Mouse (Mus musculus) liver, embryonic 11.5 days (tissue): ENCODE data around the gene Ren1. TPM values are rescaled to one million over a fixed set of nuclear protein-coding genes. Genes with fewer than 3 reads are reported as not detected.
A peak's percentile ranks its signal among the peaks of the same experiment; 100 is the strongest.

Experiments used
- ATAC-seq: fragments of 200-750 bp; cut with Nextera tagmentation; replicated peaks from 2 replicates; pipeline ENCODE4 v1.8.0; 2017; ENCODE audit warnings: moderate number of reproducible peaks, mild to moderate bottlenecking, moderate TSS enrichment, moderate library complexity; ENCODE audit not compliant: low FRiP score
- DNase-seq: peaks from one replicate; pipeline ENCODE4 v3.0.0-alpha.2; 2017; ENCODE audit warnings: low spot score
- H3K27ac ChIP-seq: fragments of 300-500 bp; sonication (generic); 2 replicates; pipeline ENCODE4 v1.5.1; 2014; ENCODE audit warnings: mild to moderate bottlenecking, low read depth, low read length, control low read depth
- H3K27me3 ChIP-seq: fragments of 300-500 bp; sonication (generic); replicated peaks from 2 replicates; pipeline ENCODE4 v1.6.1; 2014; ENCODE audit warnings: low read length, mixed read lengths; ENCODE audit not compliant: control insufficient read depth, insufficient read depth
- H3K36me3 ChIP-seq: fragments of 300-500 bp; sonication (generic); 2 replicates; pipeline ENCODE4 v1.6.1; 2014; ENCODE audit warnings: mild to moderate bottlenecking, low read length, moderate library complexity, mixed read lengths; ENCODE audit not compliant: control insufficient read depth, insufficient read depth
- H3K4me1 ChIP-seq: fragments of 300-500 bp; sonication (generic); replicated peaks from 2 replicates; pipeline ENCODE4 v1.6.1; 2014; ENCODE audit warnings: low read length, mixed read lengths; ENCODE audit not compliant: control insufficient read depth, insufficient read depth
- H3K4me2 ChIP-seq: fragments of 300-500 bp; sonication (generic); 2 replicates; pipeline ENCODE4 v1.6.1; 2014; ENCODE audit warnings: mild to moderate bottlenecking, control low read depth, moderate library complexity
- H3K4me3 ChIP-seq: fragments of 300-500 bp; sonication (generic); 2 replicates; pipeline ENCODE4 v1.5.1; 2014; ENCODE audit warnings: low read depth, low read length, control low read depth
- H3K9ac ChIP-seq: fragments of 300-500 bp; sonication (generic); 2 replicates; pipeline ENCODE4 v1.6.1; 2014; ENCODE audit warnings: low read depth, low read length, control low read depth
- H3K9me3 ChIP-seq: fragments of 300-500 bp; sonication (generic); 2 replicates; pipeline ENCODE4 v1.6.1; 2016; ENCODE audit warnings: low read length, inconsistent platforms, mixed read lengths; ENCODE audit not compliant: control insufficient read depth
- WGBS: fragments of 180-500 bp; shearing (Covaris S2); extraction: QIAGEN DNeasy Blood & Tissue Kit; methylation state at CpG from one replicate; pipeline ENCODE4 v1.1.7; 2014; 5-methylcytosine and 5-hydroxymethylcytosine counted together
- polyA plus RNA-seq: library from polyadenylated mRNA; unstranded; fragments of >200 nt; fragmentation: Nextera tagmentation; extraction: Ambion mirVana; gene quantifications from 2 replicates; pipeline ENCODE4 v1.2.1, GENCODE M21; 2014

Gene Ren1
- polyA plus RNA-seq, 1 experiment from 2014 or later: 0.40 TPM

DNA sequence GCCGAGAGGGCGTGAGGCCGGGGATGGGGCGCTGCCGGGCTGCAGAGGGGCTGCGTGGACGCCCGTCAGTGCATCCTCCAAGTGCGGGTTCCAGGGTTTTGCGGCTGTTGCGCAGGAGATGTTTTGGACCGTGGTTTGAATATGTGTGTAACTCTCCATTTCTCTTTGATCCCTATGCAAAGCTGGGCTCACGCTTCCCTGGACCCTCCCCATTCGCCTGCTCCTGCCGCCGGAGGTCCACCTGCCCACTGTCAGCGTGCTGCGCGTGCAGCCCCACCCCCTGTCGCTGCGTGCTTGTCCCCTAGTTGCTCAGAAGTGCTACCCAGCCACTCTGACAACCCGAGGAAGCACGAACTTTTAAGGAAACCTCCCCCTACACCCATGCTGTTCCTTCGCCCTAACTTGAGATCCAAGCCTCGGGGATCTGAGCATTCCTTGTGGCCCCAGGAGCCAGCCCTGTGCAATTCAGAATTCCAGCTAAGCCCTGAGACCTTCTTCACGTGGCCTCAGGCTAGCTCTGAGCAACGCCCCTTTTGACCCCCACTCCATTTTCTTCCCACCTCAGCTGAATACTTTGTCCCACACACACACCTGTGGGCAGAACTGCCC lies 13.8 kb downstream of the Ren1 start:
- Histone ChIP-seq H3K4me3 (peak overlapping the region; percentile 63), H3K27ac (no peak overlapping the region), H3K36me3 (no peaks in the 10 kb centered on the region), H3K9ac (0 out of 2 replicates have a peak overlapping the region, but pooled peaks have one; percentile 37), H3K27me3 (peaks cover 49% of the 10 kb centered on the region), H3K9me3 (no peaks in the 10 kb centered on the region), H3K4me1 (peaks cover 14% of the 10 kb centered on the region), H3K4me2 (peak overlapping the region; percentile 97)
- DNase-seq: no peak
- WGBS: 6% methylated on average over 27 of the region's 27 CpGs
- ATAC-seq: no peak

DNA sequence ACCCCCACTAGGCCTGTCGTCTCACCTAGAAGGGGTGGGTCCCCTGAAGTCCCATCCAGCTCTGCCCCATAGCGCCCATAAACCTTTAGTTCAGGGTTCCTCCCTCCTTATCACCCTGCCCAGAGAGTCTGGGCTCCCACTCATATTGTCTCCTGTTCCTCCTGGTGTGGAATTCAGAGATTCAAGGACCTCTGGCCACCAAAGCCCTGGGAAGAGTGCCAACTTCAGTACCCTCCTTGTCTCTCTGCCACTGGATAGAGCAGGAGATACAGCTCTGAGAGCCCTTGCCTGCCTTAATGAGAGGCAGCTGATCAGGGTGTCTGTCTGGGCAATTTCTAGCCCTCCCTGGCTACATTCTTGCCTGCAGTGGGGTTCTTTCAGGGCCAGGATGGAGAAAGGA lies 14.6 kb downstream of the Ren1 start:
- H3K36me3 ChIP-seq: no peaks in the 10 kb centered on the region
- ATAC-seq (no peak), DNase-seq (no peak)
- peaks cover 49% of the 10 kb centered on the region for H3K27me3 ChIP-seq
- no peak overlapping the region for H3K4me2 ChIP-seq
- 40% methylated on average over 2 of the region's 2 CpGs for WGBS
- H3K9me3 ChIP-seq: no peaks in the 10 kb centered on the region
- peaks cover 14% of the 10 kb centered on the region for H3K4me1 ChIP-seq
- H3K27ac ChIP-seq: no peak overlapping the region
- H3K4me3 ChIP-seq: no peak overlapping the region
- no peak overlapping the region for H3K9ac ChIP-seq

DNA sequence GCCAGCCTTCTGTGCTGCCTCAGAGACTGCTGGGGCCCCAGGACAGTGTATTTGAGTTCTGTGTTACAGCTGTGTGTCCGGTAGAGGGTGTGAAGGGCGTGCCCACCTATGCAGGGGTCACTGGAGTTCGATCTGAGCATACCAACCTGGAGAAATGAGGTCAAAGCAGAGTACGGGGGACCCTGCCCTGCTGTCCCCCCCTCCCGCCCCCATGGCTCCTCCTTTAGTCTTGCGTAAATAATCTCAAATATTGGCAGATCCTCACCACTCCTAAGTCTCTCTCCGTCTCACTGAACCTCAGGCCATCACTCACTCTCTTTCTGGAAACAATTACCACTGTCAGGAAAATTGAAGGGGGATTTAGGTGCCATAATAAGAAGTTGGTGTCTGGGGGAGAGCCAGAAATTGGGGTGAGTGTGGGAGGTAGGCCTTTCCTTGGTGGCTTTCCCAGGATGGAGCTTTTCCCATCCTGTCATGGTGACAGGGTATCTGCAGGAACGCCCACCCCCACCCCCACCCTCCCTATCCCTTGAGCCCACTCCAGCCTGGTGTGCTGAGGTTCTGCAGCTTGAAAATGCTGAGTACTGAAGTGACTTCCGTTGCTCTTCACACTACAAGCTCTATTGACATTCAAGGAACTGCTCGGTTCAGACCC lies 16.8 kb downstream of the Ren1 start:
- no peak for DNase-seq
- H3K27me3 ChIP-seq: peaks cover 41% of the 10 kb centered on the region
- no peak overlapping the region for H3K4me3 ChIP-seq
- no peaks in the 10 kb centered on the region for H3K9me3 ChIP-seq
- H3K9ac ChIP-seq: no peak overlapping the region
- whole genome bisulfite sequencing: 49% methylated on average over 10 of the region's 10 CpGs
- H3K27ac ChIP-seq: no peak overlapping the region
- no peaks in the 10 kb centered on the region for H3K36me3 ChIP-seq
- no peak overlapping the region for H3K4me2 ChIP-seq
- ATAC-seq: no peak
- H3K4me1 ChIP-seq: peaks cover 17% of the 10 kb centered on the region

DNA sequence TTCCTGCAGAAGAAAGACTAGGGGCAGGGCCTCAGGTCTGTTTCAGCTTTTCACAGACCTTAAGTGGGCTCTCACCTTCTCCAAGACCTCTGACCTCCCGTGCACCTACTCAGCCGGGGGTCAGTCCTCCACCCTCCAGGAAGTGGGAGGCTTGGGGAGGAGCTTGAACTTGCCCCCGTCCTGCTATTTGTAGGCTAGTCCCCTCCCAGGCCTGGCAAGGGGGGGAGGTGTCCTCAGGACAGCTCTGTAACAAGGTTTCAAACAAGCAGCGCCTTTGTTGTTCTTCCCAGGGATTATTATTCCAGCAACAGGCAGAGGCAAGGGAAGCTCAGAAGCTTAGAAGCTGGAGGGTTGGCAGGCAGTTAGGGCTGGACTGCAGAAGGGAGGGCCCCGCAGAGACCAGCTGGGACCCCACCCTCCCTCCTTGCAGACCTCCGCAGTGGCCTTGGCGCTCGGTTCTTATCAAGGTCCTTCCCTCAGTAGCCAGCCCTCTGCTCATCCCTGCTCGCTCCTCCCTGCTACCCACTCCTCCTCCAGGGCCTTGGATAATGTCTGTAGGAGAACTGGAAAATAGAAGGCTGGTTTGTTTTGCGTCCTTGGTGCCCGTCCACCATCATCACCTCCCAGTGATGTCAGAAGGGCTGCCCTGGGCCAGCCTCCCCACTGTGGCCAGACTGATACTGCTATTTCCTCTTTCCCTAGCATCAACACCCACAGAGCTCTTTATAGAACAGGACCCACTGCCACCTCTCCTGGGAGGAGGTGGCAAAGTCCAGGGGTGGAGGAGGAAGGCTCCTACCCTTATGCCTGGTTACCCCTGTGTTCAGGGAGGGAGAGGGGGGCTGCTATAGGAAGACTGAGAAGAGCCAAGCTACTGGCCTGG lies 17.5 kb downstream of the Ren1 start:
- H3K9me3 ChIP-seq: no peaks in the 10 kb centered on the region
- no peak overlapping the region for H3K4me3 ChIP-seq
- ATAC-seq: no peak
- H3K27me3 ChIP-seq: peaks cover 34% of the 10 kb centered on the region
- H3K27ac ChIP-seq: no peak overlapping the region
- 8% methylated on average over 11 of the region's 11 CpGs for WGBS
- no peak overlapping the region for H3K4me2 ChIP-seq
- no peaks in the 10 kb centered on the region for H3K36me3 ChIP-seq
- H3K4me1 ChIP-seq: peaks cover 17% of the 10 kb centered on the region
- no peak overlapping the region for H3K9ac ChIP-seq
- DNase-seq: no peak

DNA sequence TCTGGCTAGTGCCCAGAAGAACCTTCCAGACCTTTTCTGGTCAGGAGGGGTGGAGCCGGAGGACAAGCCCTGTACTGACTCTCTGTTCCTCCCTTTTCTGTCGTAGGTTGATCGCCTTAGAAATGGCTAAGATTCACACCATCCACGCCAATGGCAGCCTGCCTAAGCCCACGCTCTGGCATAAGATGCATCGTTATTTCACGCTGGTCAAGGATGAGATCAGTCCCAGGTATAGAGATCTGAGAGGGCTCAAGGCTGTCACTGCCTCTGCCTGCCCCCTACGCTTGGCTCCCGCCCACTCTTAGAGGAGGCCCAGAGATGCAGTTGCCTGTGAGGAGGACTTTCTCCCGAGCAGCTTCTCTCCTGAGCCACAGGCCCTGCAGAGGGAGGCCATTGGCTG lies 18.3 kb downstream of the Ren1 start:
- WGBS: 58% methylated on average over 10 of the region's 10 CpGs
- H3K27me3 ChIP-seq: peaks cover 27% of the 10 kb centered on the region
- H3K4me1 ChIP-seq: peaks cover 17% of the 10 kb centered on the region
- no peak overlapping the region for H3K4me3 ChIP-seq
- H3K27ac ChIP-seq: no peak overlapping the region
- ATAC-seq: no peak
- DNase-seq: no peak
- H3K4me2 ChIP-seq: no peak overlapping the region
- H3K9ac ChIP-seq: no peak overlapping the region
- no peaks in the 10 kb centered on the region for H3K9me3 ChIP-seq
- H3K36me3 ChIP-seq: no peaks in the 10 kb centered on the region

DNA sequence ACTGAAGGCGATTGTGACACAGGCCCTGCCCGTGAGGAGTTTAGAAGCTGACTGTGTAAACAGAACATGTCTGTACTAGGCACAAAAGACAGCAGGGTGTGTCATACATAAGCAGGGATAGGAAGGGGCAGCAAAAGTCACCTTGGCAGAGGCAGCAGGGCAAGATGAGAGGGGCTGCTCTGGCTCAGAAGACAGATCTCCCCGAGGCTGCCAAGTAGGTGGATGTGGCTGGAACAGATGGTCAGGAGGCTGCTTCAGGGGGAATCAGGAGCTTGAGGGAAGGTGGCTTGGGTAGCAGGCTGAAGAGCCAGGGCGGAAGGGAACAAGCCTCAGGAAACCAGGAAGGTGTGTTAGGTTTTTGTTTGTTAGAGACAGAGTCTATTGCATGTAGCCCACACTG lies 20.0 kb downstream of the Ren1 start:
- H3K27ac ChIP-seq: no peak overlapping the region
- H3K36me3 ChIP-seq: no peaks in the 10 kb centered on the region
- DNase-seq (no peak), ATAC-seq (no peak)
- WGBS: 74% methylated on average over 4 of the region's 4 CpGs
- H3K4me1 ChIP-seq: peaks cover 17% of the 10 kb centered on the region
- no peak overlapping the region for H3K4me2 ChIP-seq
- no peaks in the 10 kb centered on the region for H3K9me3 ChIP-seq
- no peak overlapping the region for H3K4me3 ChIP-seq
- no peak overlapping the region for H3K9ac ChIP-seq
- peaks cover 10% of the 10 kb centered on the region for H3K27me3 ChIP-seq

DNA sequence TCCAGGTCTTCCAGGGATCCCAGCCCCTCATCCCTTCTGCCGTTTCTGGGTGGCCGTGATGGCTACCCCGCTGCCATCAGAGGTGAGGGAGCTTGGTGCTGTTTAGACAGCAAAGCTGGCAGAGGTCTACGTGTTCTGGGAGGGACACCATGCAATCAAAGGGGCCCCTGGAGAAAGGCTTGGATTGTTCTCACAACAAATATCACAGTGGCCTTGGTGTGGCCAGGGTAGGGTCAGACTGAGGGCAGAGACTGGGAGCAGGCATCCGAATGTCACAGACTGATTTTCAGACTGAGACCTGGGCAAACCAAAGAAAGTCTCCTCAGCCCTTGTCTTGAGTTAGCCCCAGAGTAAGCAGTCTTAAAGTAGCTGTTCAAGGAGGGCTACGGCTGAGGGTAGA lies 21.1 kb downstream of the Ren1 start:
- ATAC-seq (no peak), DNase-seq (no peak)
- H3K27ac ChIP-seq: peak overlapping the region; percentile 53; the same call in 1 of the 2 replicates
- H3K9me3 ChIP-seq: no peaks in the 10 kb centered on the region
- WGBS: 80% methylated on average over 6 of the region's 6 CpGs
- H3K4me1 ChIP-seq: peaks cover 17% of the 10 kb centered on the region
- H3K4me3 ChIP-seq: no peak overlapping the region
- H3K27me3 ChIP-seq: peaks cover under 1% of the 10 kb centered on the region
- no peak overlapping the region for H3K9ac ChIP-seq
- 0 out of 2 replicates have a peak overlapping the region, but pooled peaks have one; percentile 14 for H3K4me2 ChIP-seq
- no peaks in the 10 kb centered on the region for H3K36me3 ChIP-seq

DNA sequence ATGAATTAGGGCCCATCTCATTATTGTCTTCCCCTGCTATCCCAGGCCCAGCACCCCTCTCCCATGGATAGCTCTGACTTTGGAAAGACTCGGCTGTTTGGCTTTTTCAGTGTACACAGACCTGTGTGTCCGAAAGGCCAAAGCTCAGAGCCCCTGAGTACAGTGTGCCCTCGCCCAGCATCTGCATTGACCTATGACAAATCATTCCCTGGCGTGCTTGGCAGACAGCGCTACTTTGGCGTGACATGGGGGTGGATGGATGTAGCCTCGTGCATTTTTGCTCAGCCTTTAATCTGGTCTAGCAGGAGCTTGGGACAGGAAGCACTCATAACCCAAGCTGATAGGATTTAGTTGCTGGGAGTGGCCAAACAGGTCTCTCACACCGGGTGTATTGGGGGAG lies 21.8 kb downstream of the Ren1 start:
- Histone ChIP-seq H3K27me3 (no peaks in the 10 kb centered on the region; the same call in 1 of the 2 replicates), H3K4me1 (peaks cover 12% of the 10 kb centered on the region), H3K9me3 (no peaks in the 10 kb centered on the region), H3K9ac (no peak overlapping the region), H3K27ac (peak overlapping the region; percentile 53), H3K4me3 (no peak overlapping the region), H3K4me2 (no peak overlapping the region), H3K36me3 (no peaks in the 10 kb centered on the region)
- ATAC-seq: peak; percentile 63
- 45% methylated on average over 8 of the region's 8 CpGs for WGBS
- DNase-seq: no peak
